Mouse (Mus musculus) heart, embryonic 11.5 days (tissue): ENCODE measurements at regions not wholly inside any gene's neighbourhood (a gene's known extent, or its start where the extent isn't known, plus 50 kb on each side); places are given as distances from the start of the nearest gene placed in this dataset.

Source experiments
- ATAC-seq: fragments of 200-750 bp; cut with Nextera tagmentation; replicated peaks from 2 replicates; pipeline ENCODE4 v1.8.0; 2017; ENCODE audit warnings: moderate library complexity; ENCODE audit not compliant: insufficient number of reproducible peaks, low FRiP score, low TSS enrichment
- H3K27ac ChIP-seq: fragments of 300-500 bp; sonication (generic); 2 replicates; pipeline ENCODE4 v1.5.1; 2014; ENCODE audit warnings: mild to moderate bottlenecking, low read depth, low read length
- H3K27me3 ChIP-seq: fragments of 300-500 bp; sonication (generic); 2 replicates; pipeline ENCODE4 v1.6.1; 2014; ENCODE audit warnings: mild to moderate bottlenecking, low read length, mixed read lengths; ENCODE audit not compliant: control insufficient read depth, insufficient read depth
- H3K36me3 ChIP-seq: fragments of 300-500 bp; sonication (generic); 2 replicates; pipeline ENCODE4 v1.6.1; 2014; ENCODE audit warnings: mild to moderate bottlenecking, low read length, moderate library complexity, mixed read lengths; ENCODE audit not compliant: control insufficient read depth, insufficient read depth
- H3K4me1 ChIP-seq: fragments of 300-500 bp; sonication (generic); 2 replicates; pipeline ENCODE4 v1.6.1; 2014; ENCODE audit warnings: low read length; ENCODE audit not compliant: control insufficient read depth, insufficient read depth
- H3K4me2 ChIP-seq: fragments of 300-500 bp; sonication (generic); 2 replicates; pipeline ENCODE4 v1.6.1; 2014; ENCODE audit warnings: mild to moderate bottlenecking, moderate library complexity
- H3K4me3 ChIP-seq: fragments of 300-500 bp; sonication (generic); 2 replicates; pipeline ENCODE4 v1.5.1; 2014; ENCODE audit warnings: low read depth, low read length
- H3K9ac ChIP-seq: fragments of 300-500 bp; sonication (generic); 2 replicates; pipeline ENCODE4 v1.6.1; 2014; ENCODE audit warnings: mild to moderate bottlenecking, low read depth, low read length, moderate library complexity
- H3K9me3 ChIP-seq: fragments of 300-500 bp; sonication (generic); replicated peaks from 2 replicates; pipeline ENCODE4 v1.6.1; 2016; ENCODE audit warnings: low read length; ENCODE audit not compliant: control insufficient read depth
- WGBS: fragments of 180-500 bp; shearing (Covaris S2); extraction: QIAGEN DNeasy Blood & Tissue Kit; methylation state at CpG from one replicate; pipeline ENCODE4 v1.1.7; 2014; ENCODE audit not compliant: insufficient replicate concordance; 5-methylcytosine and 5-hydroxymethylcytosine counted together

DNA sequence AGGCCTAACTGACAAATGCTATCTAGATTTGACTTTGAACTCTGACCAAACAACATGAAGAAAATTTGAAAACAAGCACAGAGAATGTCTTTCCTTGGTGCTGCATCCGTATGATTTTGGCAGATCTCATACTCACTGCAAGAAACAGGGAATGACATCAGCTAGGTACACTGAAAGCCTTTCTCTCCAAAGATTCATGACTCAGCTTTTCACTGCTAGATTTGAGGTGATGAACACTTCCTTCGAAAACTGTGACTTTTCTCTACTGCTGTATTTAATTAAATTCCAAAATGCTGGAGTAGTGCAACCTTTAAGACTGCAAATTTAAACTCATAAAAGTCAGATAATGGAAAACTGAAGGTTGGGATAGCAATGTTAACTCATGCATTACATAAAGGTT, 540.6 kb downstream of the Rps29 start:
- no peaks in the 10 kb centered on the region for H3K36me3 ChIP-seq
- H3K9me3 ChIP-seq = no peaks in the 10 kb centered on the region
- no peak overlapping the region for H3K27ac ChIP-seq
- no peak for ATAC-seq
- no peak overlapping the region for H3K4me3 ChIP-seq
- no peak overlapping the region for H3K4me2 ChIP-seq
- no peaks in the 10 kb centered on the region for H3K27me3 ChIP-seq
- no peaks in the 10 kb centered on the region for H3K4me1 ChIP-seq
- WGBS = 69% methylated on average over 2 of the region's 2 CpGs
- no peak overlapping the region for H3K9ac ChIP-seq

DNA sequence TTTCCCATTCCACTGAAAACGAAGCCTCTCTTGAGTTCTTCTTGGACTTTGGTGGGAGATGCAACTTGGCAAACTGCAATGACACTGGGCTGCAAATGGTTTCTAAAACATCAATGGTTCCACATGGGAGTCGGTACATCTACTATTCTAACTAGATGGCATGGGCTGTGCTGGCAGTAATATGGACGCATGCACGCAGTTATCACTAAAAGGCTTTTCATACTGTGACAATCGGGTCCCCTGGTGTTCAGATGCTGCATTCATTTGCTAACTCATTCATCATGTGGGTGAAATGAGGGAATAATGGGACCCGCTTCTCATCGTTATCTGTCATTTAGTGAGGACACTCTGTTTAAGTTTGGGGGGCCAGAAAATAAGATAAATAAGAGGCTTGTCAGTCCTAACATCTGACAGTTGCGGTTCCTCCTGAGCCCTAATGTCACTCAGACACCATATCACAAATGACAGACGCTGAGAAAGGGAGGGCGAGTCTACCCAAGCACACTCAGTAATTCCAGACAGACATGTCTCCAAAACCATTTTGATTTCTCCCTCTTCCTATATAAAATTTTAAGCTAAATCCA, 553.5 kb downstream of the Rps29 start:
- Histone ChIP-seq H3K4me1 (no peaks in the 10 kb centered on the region), H3K9ac (no peak overlapping the region), H3K4me2 (no peak overlapping the region), H3K27ac (no peak overlapping the region), H3K9me3 (no peaks in the 10 kb centered on the region), H3K4me3 (no peak overlapping the region), H3K27me3 (no peaks in the 10 kb centered on the region), H3K36me3 (no peaks in the 10 kb centered on the region)
- 72% methylated on average over 10 of the region's 10 CpGs for WGBS
- ATAC-seq = no peak

DNA sequence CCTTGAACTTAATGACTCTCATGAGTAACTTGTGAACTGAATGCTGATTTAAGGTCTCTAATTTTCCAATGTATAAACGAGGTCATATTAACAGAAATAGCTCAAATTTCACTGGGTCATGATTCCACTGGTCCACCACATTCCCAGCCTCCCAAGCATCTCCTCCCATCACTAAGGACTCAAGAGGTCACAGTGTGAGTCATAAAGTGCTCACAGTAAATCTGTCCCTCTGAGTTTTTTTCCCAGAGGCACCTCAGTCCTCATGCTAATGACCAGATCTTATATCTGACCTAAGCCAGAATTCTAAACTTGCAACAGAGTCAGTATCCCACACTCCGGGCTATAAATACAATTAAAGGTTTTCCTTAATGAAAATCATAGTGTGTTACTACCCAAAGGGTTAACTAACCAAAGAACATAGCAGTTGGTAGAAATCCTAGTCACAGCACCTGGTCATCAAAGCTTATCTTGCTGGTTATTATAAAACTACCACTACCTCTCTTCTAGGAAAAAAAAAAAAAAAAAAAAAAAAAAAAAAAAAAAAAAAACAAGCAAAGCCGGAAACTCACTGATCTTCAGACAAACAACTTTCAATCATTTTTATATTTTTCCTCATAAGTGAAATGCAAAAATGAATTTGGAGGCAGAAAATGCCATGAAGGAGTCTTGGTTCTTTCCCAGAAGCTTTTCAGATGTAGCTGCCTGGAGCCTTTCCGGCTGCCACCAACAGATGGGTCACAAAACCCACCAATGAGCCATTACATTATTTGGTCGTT, 554.3 kb downstream of the Rps29 start:
- 80% methylated on average over 5 of the region's 5 CpGs for WGBS
- H3K4me2 ChIP-seq = no peak overlapping the region
- H3K9me3 ChIP-seq = no peaks in the 10 kb centered on the region
- no peak overlapping the region for H3K27ac ChIP-seq
- no peak overlapping the region for H3K9ac ChIP-seq
- no peaks in the 10 kb centered on the region for H3K4me1 ChIP-seq
- H3K4me3 ChIP-seq = no peak overlapping the region
- no peaks in the 10 kb centered on the region for H3K36me3 ChIP-seq
- ATAC-seq = no peak
- H3K27me3 ChIP-seq = no peaks in the 10 kb centered on the region

DNA sequence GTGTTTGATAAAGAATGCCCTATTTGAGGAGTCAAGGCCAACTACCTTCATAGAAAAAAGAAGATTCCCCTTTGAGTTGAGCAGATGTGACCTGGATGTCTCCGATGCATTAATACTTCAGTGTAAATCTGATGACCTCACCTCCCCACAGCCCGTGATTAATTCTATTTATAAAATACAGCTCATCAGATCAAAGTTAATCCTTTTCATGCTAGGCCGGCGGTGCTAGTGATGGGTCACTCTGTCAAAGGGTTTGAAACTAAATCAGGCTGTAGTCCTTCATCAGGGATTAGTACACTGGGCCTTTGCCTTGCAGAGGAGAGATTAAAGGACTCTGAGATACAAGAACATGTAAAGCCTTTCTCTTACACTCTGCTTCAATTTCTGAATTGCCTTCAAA, 556.3 kb downstream of the Rps29 start:
- 67% methylated on average over 4 of the region's 4 CpGs for WGBS
- ATAC-seq = no peak
- H3K9ac ChIP-seq = no peak overlapping the region
- no peaks in the 10 kb centered on the region for H3K27me3 ChIP-seq
- H3K4me3 ChIP-seq = no peak overlapping the region
- H3K36me3 ChIP-seq = no peaks in the 10 kb centered on the region
- H3K27ac ChIP-seq = no peak overlapping the region
- no peaks in the 10 kb centered on the region for H3K4me1 ChIP-seq
- H3K4me2 ChIP-seq = no peak overlapping the region
- no peaks in the 10 kb centered on the region for H3K9me3 ChIP-seq

DNA sequence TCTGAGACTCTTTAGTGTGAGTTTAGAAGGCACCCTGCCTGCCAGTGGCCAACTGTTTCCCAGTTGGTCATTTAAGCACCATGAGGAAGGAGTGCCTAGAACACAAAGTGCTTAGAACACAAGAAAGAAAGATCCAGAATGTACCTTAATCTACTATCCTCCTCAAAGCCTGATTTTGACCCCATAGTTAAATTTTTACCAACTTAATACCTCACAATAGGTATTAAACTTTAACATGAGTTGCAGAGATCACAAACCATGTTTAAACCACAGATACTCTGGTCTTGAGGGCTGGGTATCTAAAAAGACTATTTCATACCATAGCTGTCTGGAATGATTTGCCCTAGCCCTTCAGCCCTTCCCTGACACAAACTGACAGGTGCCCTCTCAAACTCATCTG, 557.6 kb downstream of the Rps29 start:
- H3K36me3 ChIP-seq = no peaks in the 10 kb centered on the region
- H3K4me3 ChIP-seq = no peak overlapping the region
- no peak overlapping the region for H3K27ac ChIP-seq
- H3K9me3 ChIP-seq = no peaks in the 10 kb centered on the region
- ATAC-seq = no peak
- no peaks in the 10 kb centered on the region for H3K4me1 ChIP-seq
- no peak overlapping the region for H3K9ac ChIP-seq
- no peaks in the 10 kb centered on the region for H3K27me3 ChIP-seq
- no peak overlapping the region for H3K4me2 ChIP-seq

DNA sequence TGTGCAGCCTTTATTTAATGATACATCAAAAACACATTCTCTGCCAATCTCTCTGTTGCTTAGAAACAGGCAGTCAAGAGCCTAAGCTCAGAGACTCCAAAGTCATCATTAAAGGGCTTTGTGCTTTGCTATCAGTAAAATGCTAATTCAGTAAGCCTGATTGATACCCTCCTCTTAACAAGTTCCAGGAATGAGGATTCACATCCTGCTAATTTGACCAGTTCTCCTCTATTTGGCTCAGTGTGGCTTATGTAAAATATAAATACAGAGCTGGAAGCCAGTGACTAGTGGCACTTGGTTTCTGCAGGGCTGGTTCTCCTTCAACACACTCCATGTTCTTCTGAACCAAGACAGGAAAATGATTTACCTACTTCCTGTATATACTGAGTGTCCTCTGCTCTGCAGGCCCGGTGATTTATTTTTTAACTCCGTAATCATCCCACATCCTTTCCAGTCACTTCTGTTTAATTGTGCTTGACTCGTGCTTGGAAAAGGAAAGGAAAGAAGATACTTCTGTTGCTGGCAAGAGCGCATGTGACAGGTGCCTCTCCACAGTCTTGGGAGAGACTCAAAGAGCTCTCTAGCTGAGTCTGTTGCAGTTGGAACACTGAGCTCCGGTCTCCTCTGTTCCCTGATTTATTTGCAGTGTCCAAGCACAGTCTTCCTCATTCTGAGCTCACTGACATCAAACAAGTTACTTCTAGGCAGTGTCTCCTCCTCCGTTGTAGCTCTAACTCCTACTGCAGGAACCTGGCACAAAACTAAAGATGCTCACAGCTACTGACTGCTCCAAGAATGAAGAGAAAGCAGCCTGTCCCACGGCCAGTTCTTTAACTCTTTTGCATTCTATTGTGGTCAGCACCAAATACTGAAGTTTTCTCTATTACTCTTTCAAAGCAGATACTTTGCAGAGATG, 559.0 kb downstream of the Rps29 start:
- WGBS = 64% methylated on average over 7 of the region's 7 CpGs
- Histone ChIP-seq H3K4me2 (no peak overlapping the region), H3K27me3 (no peaks in the 10 kb centered on the region), H3K27ac (no peak overlapping the region), H3K4me3 (no peak overlapping the region), H3K36me3 (no peaks in the 10 kb centered on the region), H3K9me3 (no peaks in the 10 kb centered on the region), H3K4me1 (no peaks in the 10 kb centered on the region), H3K9ac (no peak overlapping the region)
- ATAC-seq = no peak

GRCm38 (mm10) chr12:68599016-68599616, 559.9 kb downstream of the Rps29 start:
- H3K9me3 ChIP-seq = no peaks in the 10 kb centered on the region
- ATAC-seq = no peak

GRCm38 (mm10) chr12:68585524-68585872, 573.5 kb downstream of the Rps29 start:
- Histone ChIP-seq H3K27ac (no peak overlapping the region), H3K4me3 (no peak overlapping the region), H3K9me3 (no peaks in the 10 kb centered on the region), H3K4me2 (no peak overlapping the region), H3K4me1 (no peaks in the 10 kb centered on the region), H3K36me3 (no peaks in the 10 kb centered on the region), H3K9ac (no peak overlapping the region), H3K27me3 (no peaks in the 10 kb centered on the region)
- WGBS = 88% methylated on average over 3 of the region's 3 CpGs
- ATAC-seq = no peak

More at GRCm38 (mm10) chr12:68599016-68599616, 559.9 kb downstream of the Rps29 start:
- Histone ChIP-seq H3K27ac (no peak overlapping the region), H3K4me1 (no peaks in the 10 kb centered on the region), H3K4me2 (no peak overlapping the region), H3K9ac (no peak overlapping the region), H3K4me3 (no peak overlapping the region), H3K27me3 (no peaks in the 10 kb centered on the region), H3K36me3 (no peaks in the 10 kb centered on the region)
- 78% methylated on average over 8 of the region's 8 CpGs for WGBS
